Mouse (Mus musculus) CD4-positive helper T cell, adult 2 months (primary cell): ENCODE measurements around the gene Sfn.

Source experiments
- DNase-seq: peaks from one replicate; pipeline ENCODE4 v3.0.0-alpha.2; 2012; ENCODE audit warnings: low read depth, missing footprints, low spot score

The Sfn gene

GRCm38 (mm10) chr4:133620668-133621067, 18.7 kb upstream of the Sfn start:
- peak; percentile 87 for DNase-seq

- DNase-seq: peak; percentile 59
These were observed 17.6 kb upstream of the Sfn start for GRCm38 (mm10) chr4:133619473-133620136.

GRCm38 (mm10) chr4:133617936-133618335, 16.0 kb upstream of the Sfn start:
- no peak for DNase-seq

GRCm38 (mm10) chr4:133615416-133615815, 13.4 kb upstream of the Sfn start:
- DNase-seq: no peak

GRCm38 (mm10) chr4:133614274-133614761, 12.3 kb upstream of the Sfn start:
- DNase-seq: no peak

- no peak for DNase-seq
These were observed 11.9 kb upstream of the Sfn start for GRCm38 (mm10) chr4:133613867-133614266.

GRCm38 (mm10) chr4:133613026-133613425, 11.1 kb upstream of the Sfn start:
- no peak for DNase-seq

- no peak for DNase-seq
These were observed 10.4 kb upstream of the Sfn start for GRCm38 (mm10) chr4:133612416-133612815.

GRCm38 (mm10) chr4:133611815-133612214, 9.8 kb upstream of the Sfn start:
- DNase-seq: no peak

GRCm38 (mm10) chr4:133609719-133610118, 7.8 kb upstream of the Sfn start:
- peak; percentile 77 for DNase-seq

GRCm38 (mm10) chr4:133607284-133607683, 5.3 kb upstream of the Sfn start:
- DNase-seq: no peak

GRCm38 (mm10) chr4:133605330-133605729, 3.4 kb upstream of the Sfn start:
- DNase-seq: no peak

- no peak for DNase-seq
These were observed 2.9 kb upstream of the Sfn start for GRCm38 (mm10) chr4:133604856-133605255.

- DNase-seq: no peak
These were observed 2.2 kb upstream of the Sfn start for GRCm38 (mm10) chr4:133604175-133604574.

GRCm38 (mm10) chr4:133603056-133603455, 1.1 kb upstream of the Sfn start:
- no peak for DNase-seq

- no peak for DNase-seq
These were observed 1.7 kb downstream of the Sfn start for GRCm38 (mm10) chr4:133600306-133600705.

GRCm38 (mm10) chr4:133599571-133600073, 2.3 kb downstream of the Sfn start:
- peak; percentile 88 for DNase-seq

GRCm38 (mm10) chr4:133599116-133599515, 2.9 kb downstream of the Sfn start:
- no peak for DNase-seq

GRCm38 (mm10) chr4:133598616-133599015, 3.4 kb downstream of the Sfn start:
- DNase-seq: no peak

- DNase-seq: no peak
These were observed 5.9 kb downstream of the Sfn start for GRCm38 (mm10) chr4:133596084-133596483.

GRCm38 (mm10) chr4:133595538-133595937, 6.4 kb downstream of the Sfn start:
- no peak for DNase-seq

- peak; percentile 74 for DNase-seq
These were observed 9.4 kb downstream of the Sfn start for GRCm38 (mm10) chr4:133592570-133592969.
